Mouse (Mus musculus) lung, adult 2 months (tissue): ENCODE data around the gene Cacna1e.

Experiments used
- CTCF ChIP-seq: fragments of 200-500 bp; IDR thresholded peaks from 2 replicates; pipeline ENCODE4 v1.5.1; 2011; ENCODE audit warnings: mild to moderate bottlenecking, low read length, control low read depth; ENCODE audit not compliant: insufficient read depth
- POLR2A ChIP-seq: fragments of 200-500 bp; IDR thresholded peaks from 2 replicates; pipeline ENCODE4 v1.6.1; 2011; ENCODE audit warnings: low read depth, mild to moderate bottlenecking, control low read depth, low read length, borderline replicate concordance; ENCODE audit errors: extremely low read depth

DNA sequence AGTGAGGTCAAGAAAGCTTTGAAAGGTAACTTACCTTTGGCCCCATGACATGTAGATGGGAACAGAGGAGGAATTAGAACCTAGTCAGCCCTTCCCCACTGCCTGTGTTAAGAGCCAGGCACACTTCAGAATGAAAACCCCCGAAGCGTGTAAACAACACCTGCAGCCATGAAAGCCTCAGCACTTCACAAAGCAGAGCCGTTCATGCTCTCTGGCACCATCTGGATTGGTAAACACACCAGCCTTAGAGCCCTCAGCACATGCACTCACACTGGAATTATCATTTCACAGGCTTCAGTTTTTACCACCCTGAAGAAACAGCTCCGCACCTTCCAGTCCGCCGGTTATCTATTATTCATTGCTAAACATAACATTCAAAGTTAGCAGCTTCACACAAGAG, 67.5 kb downstream of the Cacna1e start:
- no peak for TF ChIP-seq CTCF
- no peak for TF ChIP-seq POLR2A
